Mouse (Mus musculus) midbrain, embryonic 11.5 days (tissue): ENCODE measurements around the gene Kmt2a. TPM values are rescaled to one million over a fixed set of nuclear protein-coding genes. Genes with fewer than 3 reads are reported as not detected.
"Not testable (repeated sequence)": the region's sequence is repeated elsewhere in the genome, so short reads cannot be mapped to it uniquely, and the experiment has no call there.

Experiments used
- ATAC-seq: fragments of 200-750 bp; cut with Nextera tagmentation; 2 replicates; pipeline ENCODE4 v1.8.0; 2017; ENCODE audit warnings: moderate TSS enrichment, moderate library complexity; ENCODE audit not compliant: low FRiP score
- DNase-seq: peaks from one replicate; pipeline ENCODE4 v3.0.0; 2015; ENCODE audit warnings: low spot score; ENCODE audit errors: missing footprints
- H3K27ac ChIP-seq: fragments of 300-500 bp; sonication (generic); 2 replicates; pipeline ENCODE4 v1.5.1; 2014; ENCODE audit warnings: low read depth, low read length
- H3K27me3 ChIP-seq: fragments of 300-500 bp; sonication (generic); 2 replicates; pipeline ENCODE4 v1.6.1; 2014; ENCODE audit warnings: mild to moderate bottlenecking, low read length, moderate library complexity, mixed read lengths; ENCODE audit not compliant: control insufficient read depth, insufficient read depth
- H3K36me3 ChIP-seq: fragments of 300-500 bp; sonication (generic); 2 replicates; pipeline ENCODE4 v1.6.1; 2014; ENCODE audit warnings: mild to moderate bottlenecking, low read length, moderate library complexity, mixed read lengths; ENCODE audit not compliant: control insufficient read depth, insufficient read depth
- H3K4me1 ChIP-seq: fragments of 300-500 bp; sonication (generic); 2 replicates; pipeline ENCODE4 v1.6.1; 2014; ENCODE audit warnings: low read length; ENCODE audit not compliant: control insufficient read depth, insufficient read depth
- H3K4me2 ChIP-seq: fragments of 300-500 bp; sonication (generic); 2 replicates; pipeline ENCODE4 v1.6.1; 2014; ENCODE audit warnings: mild to moderate bottlenecking, moderate library complexity
- H3K4me3 ChIP-seq: fragments of 300-500 bp; sonication (generic); 2 replicates; pipeline ENCODE4 v1.5.1; 2014; ENCODE audit warnings: low read depth, low read length
- H3K9ac ChIP-seq: fragments of 300-500 bp; sonication (generic); 2 replicates; pipeline ENCODE4 v1.6.1; 2014; ENCODE audit warnings: low read length
- H3K9me3 ChIP-seq: fragments of 300-500 bp; sonication (generic); 2 replicates; pipeline ENCODE4 v1.6.1; 2016; ENCODE audit warnings: low read length; ENCODE audit not compliant: control insufficient read depth
- WGBS: fragments of 180-500 bp; shearing (Covaris S2); extraction: QIAGEN DNeasy Blood & Tissue Kit; methylation state at CpG from one replicate; pipeline ENCODE4 v1.1.7; 2014; 5-methylcytosine and 5-hydroxymethylcytosine counted together
- polyA plus RNA-seq: library from polyadenylated mRNA; unstranded; fragments of >200 nt; fragmentation: Nextera tagmentation; extraction: Ambion mirVana; gene quantifications from 2 replicates; pipeline ENCODE4 v1.2.1, GENCODE M21; 2014

Kmt2a gene
- polyA plus RNA-seq, 1 experiment from 2014 or later = 14.0 TPM

GRCm38 (mm10) chr9:44799102-44799957 is 81.8 kb downstream of the Kmt2a start, which contains the start of gene Tmem25:
Gene Tmem25 (minus strand): TSS chr9:44799307.
- Histone ChIP-seq H3K27me3 (peaks cover 11% of the 10 kb centered on the region), H3K9ac (peak within 1 kb of the TSS; percentile 65), H3K27ac (peak within 1 kb of the TSS; percentile 3; the same call in 1 of the 2 replicates), H3K9me3 (no peaks in the 10 kb centered on the region), H3K4me1 (peaks cover 10% of the 10 kb centered on the region), H3K36me3 (no peaks in the 10 kb centered on the region), H3K4me3 (peak within 1 kb of the TSS; percentile 49), H3K4me2 (peak within 1 kb of the TSS; percentile 62)
- WGBS = under 1% methylated on average over 73 of the region's 75 CpGs
- ATAC-seq (peak; percentile 97), DNase-seq (peak; percentile 98)

DNA sequence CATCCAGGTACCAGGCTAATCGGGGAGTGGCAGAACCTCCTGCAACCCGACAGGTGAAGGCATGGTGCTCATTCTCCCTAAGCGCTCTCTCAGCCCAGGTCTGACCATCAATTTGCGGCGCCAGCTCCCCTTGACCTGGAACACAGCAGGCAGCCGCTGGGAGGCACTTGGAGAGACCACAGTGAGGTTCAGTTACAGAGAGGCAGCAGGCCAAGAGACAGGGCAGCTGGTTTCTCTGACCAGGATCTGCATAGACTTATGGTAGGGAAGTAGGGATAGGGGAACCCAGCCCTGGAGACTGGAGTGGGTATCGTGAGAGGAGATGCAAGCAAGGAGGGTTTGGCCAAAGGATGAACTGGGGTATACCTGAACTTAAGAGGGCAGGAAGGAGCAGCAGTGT is 82.8 kb downstream of the Kmt2a start:
- Histone ChIP-seq H3K4me3 (peak overlapping the region; percentile 49; the same call in 1 of the 2 replicates), H3K27me3 (peaks cover 11% of the 10 kb centered on the region), H3K9me3 (no peaks in the 10 kb centered on the region), H3K4me1 (peaks cover 10% of the 10 kb centered on the region), H3K9ac (no peak overlapping the region), H3K27ac (no peak overlapping the region), H3K36me3 (no peaks in the 10 kb centered on the region), H3K4me2 (peak overlapping the region; percentile 62)
- no peak for DNase-seq
- 40% methylated on average over 7 of the region's 7 CpGs for WGBS
- no peak for ATAC-seq

DNA sequence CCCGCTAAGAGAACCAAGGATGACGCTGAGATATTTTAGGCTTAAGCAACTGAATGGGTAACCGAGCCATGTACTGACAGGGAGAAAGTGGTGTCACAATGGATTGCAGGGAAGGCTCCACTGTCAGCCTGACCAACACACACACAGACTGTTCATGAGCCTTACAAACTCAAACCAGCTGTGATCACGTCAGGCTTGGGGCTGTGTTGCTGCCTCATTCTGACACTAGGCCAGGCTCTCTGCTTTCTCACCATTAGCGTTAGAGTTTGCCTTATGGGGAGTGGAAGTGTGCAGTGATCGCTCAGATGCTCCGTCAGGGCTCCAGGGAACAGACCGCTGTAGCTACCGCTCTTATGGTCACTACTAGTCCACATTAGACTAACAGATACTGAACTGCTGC is 88.3 kb downstream of the Kmt2a start:
- peaks cover under 1% of the 10 kb centered on the region; the same call in 1 of the 2 replicates for H3K27me3 ChIP-seq
- 76% methylated on average over 9 of the region's 9 CpGs for WGBS
- peaks cover 18% of the 10 kb centered on the region for H3K36me3 ChIP-seq
- no peak for DNase-seq
- H3K9me3 ChIP-seq = no peaks in the 10 kb centered on the region
- H3K27ac ChIP-seq = no peak overlapping the region
- H3K9ac ChIP-seq = no peak overlapping the region
- no peak for ATAC-seq
- H3K4me2 ChIP-seq = no peak overlapping the region
- no peak overlapping the region for H3K4me3 ChIP-seq
- no peaks in the 10 kb centered on the region for H3K4me1 ChIP-seq

GRCm38 (mm10) chr9:44772750-44773651 is 108.1 kb downstream of the Kmt2a start:
- WGBS = under 1% methylated on average over 41 of the region's 41 CpGs
- Histone ChIP-seq H3K4me2 (peak overlapping the region; percentile 75), H3K27ac (peak overlapping the region; percentile 62), H3K4me3 (peak overlapping the region; percentile 73), H3K9me3 (no peaks in the 10 kb centered on the region), H3K4me1 (peaks cover 4% of the 10 kb centered on the region; the same call in 1 of the 2 replicates), H3K27me3 (no peaks in the 10 kb centered on the region), H3K9ac (peak overlapping the region; percentile 84), H3K36me3 (no peaks in the 10 kb centered on the region)
- DNase-seq = peak; percentile 99
- peak; percentile 98 for ATAC-seq

DNA sequence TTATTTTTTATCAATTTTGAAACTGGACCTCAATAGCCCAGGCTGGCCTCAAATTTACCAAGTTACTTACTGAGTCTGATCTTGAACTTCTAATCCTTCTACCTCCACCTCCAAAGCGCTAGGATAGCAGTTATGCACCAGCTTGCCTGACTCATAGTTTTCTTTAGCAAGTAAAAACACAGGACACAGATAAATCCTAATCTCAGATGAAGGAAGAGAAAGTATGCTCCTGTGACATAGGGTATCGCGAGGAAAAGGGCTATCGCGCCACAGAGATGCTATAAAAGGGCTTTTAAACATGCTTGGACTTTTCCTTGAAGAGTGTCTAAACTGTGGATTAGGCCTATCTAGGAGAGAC is 108.7 kb downstream of the Kmt2a start:
- no peak overlapping the region for H3K4me2 ChIP-seq
- peaks cover 4% of the 10 kb centered on the region; the same call in 1 of the 2 replicates for H3K4me1 ChIP-seq
- H3K36me3 ChIP-seq = no peaks in the 10 kb centered on the region
- no peaks in the 10 kb centered on the region for H3K27me3 ChIP-seq
- no peak overlapping the region for H3K27ac ChIP-seq
- peak overlapping the region; percentile 84; the same call in 1 of the 2 replicates for H3K9ac ChIP-seq
- no peaks in the 10 kb centered on the region for H3K9me3 ChIP-seq
- 23% methylated on average over 5 of the region's 5 CpGs for WGBS
- H3K4me3 ChIP-seq = peak overlapping the region; percentile 73; the same call in 1 of the 2 replicates
- DNase-seq = peak; percentile 87
- ATAC-seq = no peak

- no peaks in the 10 kb centered on the region for H3K36me3 ChIP-seq
These were observed 109.7 kb downstream of the Kmt2a start for GRCm38 (mm10) chr9:44771376-44771775.

DNA sequence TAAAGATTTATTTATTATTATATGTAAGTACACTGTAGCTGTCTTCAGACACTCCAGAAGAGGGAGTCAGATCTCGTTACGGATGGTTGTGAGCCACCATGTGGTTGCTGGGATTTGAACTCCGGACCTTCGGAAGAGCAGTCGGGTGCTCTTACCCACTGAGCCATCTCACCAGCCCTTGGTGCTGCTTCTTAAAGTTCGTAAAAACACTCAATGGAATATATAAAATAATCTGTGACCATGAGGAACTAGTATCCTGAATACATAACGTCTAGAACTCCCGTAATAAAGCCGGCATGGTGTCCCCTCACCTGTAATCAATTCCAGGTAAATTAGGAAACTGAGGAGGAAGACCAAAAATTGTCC is 113.1 kb downstream of the Kmt2a start:
- H3K27me3 ChIP-seq, H3K27ac ChIP-seq, DNase-seq, H3K9me3 ChIP-seq, H3K36me3 ChIP-seq, H3K4me1 ChIP-seq, H3K9ac ChIP-seq, ATAC-seq: not testable (repeated sequence)
- Histone ChIP-seq H3K4me2 (peak overlapping the region; percentile 4; the same call in 1 of the 2 replicates), H3K4me3 (peak overlapping the region; percentile 100; the same call in 1 of the 2 replicates)
- 51% methylated on average over 7 of the region's 9 CpGs for WGBS

More at GRCm38 (mm10) chr9:44771376-44771775, 109.7 kb downstream of the Kmt2a start:
- H3K27me3 ChIP-seq = no peaks in the 10 kb centered on the region
- H3K27ac ChIP-seq = no peak overlapping the region
- H3K4me3 ChIP-seq = no peak overlapping the region
- H3K9ac ChIP-seq = no peak overlapping the region
- no peak for ATAC-seq
- peaks cover 6% of the 10 kb centered on the region for H3K4me1 ChIP-seq
- no peak for DNase-seq
- H3K4me2 ChIP-seq = no peak overlapping the region
- no peaks in the 10 kb centered on the region for H3K9me3 ChIP-seq
- 90% methylated on average over 5 of the region's 5 CpGs for WGBS

- Histone ChIP-seq H3K9ac (peak within 1 kb of the TSS; percentile 93), H3K36me3 (no peaks in the 10 kb centered on the region), H3K9me3 (no peaks in the 10 kb centered on the region), H3K27me3 (no peaks in the 10 kb centered on the region), H3K27ac (peak within 1 kb of the TSS; percentile 85), H3K4me2 (peak within 1 kb of the TSS; percentile 83), H3K4me1 (peaks cover 5% of the 10 kb centered on the region), H3K4me3 (peak within 1 kb of the TSS; percentile 100)
- DNase-seq = peak; percentile 99
- peak; percentile 93 for ATAC-seq
- under 1% methylated on average over 59 of the region's 82 CpGs for WGBS
These were observed 113.7 kb downstream of the Kmt2a start, which contains the start of the genes Arcn1 and Ift46 for GRCm38 (mm10) chr9:44767101-44768028. Gene Arcn1 (minus strand): TSS chr9:44767845. Gene Ift46 (plus strand): TSS chr9:44767908.
